Mouse (Mus musculus) hindbrain, embryonic 15.5 days (tissue): ENCODE results near the gene Ccnh. TPM values are rescaled to one million over a fixed set of nuclear protein-coding genes. Genes with fewer than 3 reads are reported as not detected.
"Not testable (repeated sequence)": the region's sequence is repeated elsewhere in the genome, so short reads cannot be mapped to it uniquely, and the experiment has no call there.

Source experiments
- ATAC-seq: fragments of 200-750 bp; cut with Nextera tagmentation; 2 replicates; pipeline ENCODE4 v1.8.0; 2017; ENCODE audit warnings: low read depth, moderate number of reproducible peaks, moderate TSS enrichment; ENCODE audit not compliant: low FRiP score
- H3K27ac ChIP-seq: fragments of 300-500 bp; sonication (generic); replicated peaks from 2 replicates; pipeline ENCODE4 v1.5.1; 2015; ENCODE audit warnings: mild to moderate bottlenecking, inconsistent platforms
- H3K27me3 ChIP-seq: fragments of 300-500 bp; sonication (generic); 2 replicates; pipeline ENCODE4 v1.6.1; 2015; ENCODE audit warnings: control low read depth, inconsistent platforms
- H3K36me3 ChIP-seq: fragments of 300-500 bp; sonication (generic); 2 replicates; pipeline ENCODE4 v1.6.1; 2015; ENCODE audit warnings: control low read depth, inconsistent platforms
- H3K4me1 ChIP-seq: fragments of 300-500 bp; sonication (generic); replicated peaks from 2 replicates; pipeline ENCODE4 v1.6.1; 2015; ENCODE audit warnings: control low read depth, inconsistent platforms
- H3K4me2 ChIP-seq: fragments of 300-500 bp; sonication (generic); 2 replicates; pipeline ENCODE4 v1.6.1; 2015; ENCODE audit warnings: moderate library complexity, mild to moderate bottlenecking, inconsistent platforms
- H3K4me3 ChIP-seq: fragments of 300-500 bp; sonication (generic); 2 replicates; pipeline ENCODE4 v1.5.1; 2015; ENCODE audit warnings: mild to moderate bottlenecking, inconsistent platforms
- H3K9ac ChIP-seq: fragments of 300-500 bp; sonication (generic); 2 replicates; pipeline ENCODE4 v1.6.1; 2015; ENCODE audit warnings: inconsistent platforms
- H3K9me3 ChIP-seq: fragments of 300-500 bp; sonication (generic); 2 replicates; pipeline ENCODE4 v1.6.1; 2016; ENCODE audit warnings: control low read depth, inconsistent platforms
- WGBS: fragments of 180-500 bp; shearing (Covaris S2); methylation state at CpG from one replicate; pipeline ENCODE4 v1.1.7; 2015; 5-methylcytosine and 5-hydroxymethylcytosine counted together
- polyA plus RNA-seq: library from polyadenylated mRNA; unstranded; fragments of >200 nt; fragmentation: Nextera tagmentation; extraction: Ambion mirVana; gene quantifications from 2 replicates; pipeline ENCODE4 v1.2.1, GENCODE M21; 2015

Ccnh gene
- polyA plus RNA-seq: 87.9 and 88.4 TPM in 2 replicates

- peak within 1 kb of the TSS; percentile 64 for H3K4me2 ChIP-seq
- peaks cover 18% of the 10 kb centered on the region for H3K36me3 ChIP-seq
- peak within 1 kb of the TSS; percentile 83 for H3K27ac ChIP-seq
- 2% methylated on average over 44 of the region's 44 CpGs for WGBS
- ATAC-seq: peak; percentile 97
- peak within 1 kb of the TSS; percentile 77 for H3K4me3 ChIP-seq
- no peaks in the 10 kb centered on the region for H3K9me3 ChIP-seq
- H3K4me1 ChIP-seq: peaks cover 14% of the 10 kb centered on the region
- H3K9ac ChIP-seq: peak within 1 kb of the TSS; percentile 68
- no peaks in the 10 kb centered on the region for H3K27me3 ChIP-seq
These were observed at the start of gene Ccnh for GRCm38 (mm10) chr13:85188903-85189643. Ccnh (plus strand) TSS chr13:85189408.

GRCm38 (mm10) chr13:85143361-85143760, 45.8 kb upstream of the Ccnh start:
- not testable (repeated sequence) for ATAC-seq, H3K9ac ChIP-seq, H3K36me3 ChIP-seq, H3K27ac ChIP-seq, H3K9me3 ChIP-seq, H3K4me1 ChIP-seq, H3K4me2 ChIP-seq, H3K27me3 ChIP-seq, H3K4me3 ChIP-seq
- 93% methylated on average over 16 of the region's 16 CpGs for WGBS

GRCm38 (mm10) chr13:85146471-85146870, 42.7 kb upstream of the Ccnh start:
- no peaks in the 10 kb centered on the region for H3K36me3 ChIP-seq
- H3K4me3 ChIP-seq: no peak overlapping the region
- no peak for ATAC-seq
- no peaks in the 10 kb centered on the region for H3K27me3 ChIP-seq
- no peaks in the 10 kb centered on the region for H3K4me1 ChIP-seq
- H3K9me3 ChIP-seq: no peaks in the 10 kb centered on the region
- no peak overlapping the region for H3K27ac ChIP-seq
- no peak overlapping the region for H3K9ac ChIP-seq
- H3K4me2 ChIP-seq: no peak overlapping the region

- Histone ChIP-seq H3K36me3 (no peaks in the 10 kb centered on the region), H3K9ac (no peak overlapping the region), H3K4me3 (no peak overlapping the region), H3K4me2 (no peak overlapping the region), H3K4me1 (no peaks in the 10 kb centered on the region), H3K9me3 (no peaks in the 10 kb centered on the region), H3K27ac (no peak overlapping the region), H3K27me3 (no peaks in the 10 kb centered on the region)
- WGBS: 52% methylated on average over 6 of the region's 6 CpGs
- no peak for ATAC-seq
These were observed 34.5 kb upstream of the Ccnh start for GRCm38 (mm10) chr13:85154746-85155145.

GRCm38 (mm10) chr13:85159971-85160370, 29.2 kb upstream of the Ccnh start:
- H3K9ac ChIP-seq: no peak overlapping the region
- H3K4me2 ChIP-seq: no peak overlapping the region
- no peak overlapping the region for H3K4me3 ChIP-seq
- H3K36me3 ChIP-seq: no peaks in the 10 kb centered on the region
- no peak for ATAC-seq
- H3K9me3 ChIP-seq: no peaks in the 10 kb centered on the region
- no peak overlapping the region for H3K27ac ChIP-seq
- H3K4me1 ChIP-seq: 0 out of 2 replicates have a peak, but pooled peaks cover 3% of the 10 kb centered on the region
- no peaks in the 10 kb centered on the region for H3K27me3 ChIP-seq
- WGBS: 85% methylated on average over 2 of the region's 2 CpGs

GRCm38 (mm10) chr13:85164512-85165124, 24.6 kb upstream of the Ccnh start:
- Histone ChIP-seq H3K4me2 (peak overlapping the region; percentile 47), H3K27ac (peak overlapping the region; percentile 31; the same call in 1 of the 2 replicates), H3K4me1 (0 out of 2 replicates have a peak, but pooled peaks cover 3% of the 10 kb centered on the region), H3K27me3 (no peaks in the 10 kb centered on the region), H3K36me3 (no peaks in the 10 kb centered on the region), H3K4me3 (peak overlapping the region; percentile 17; the same call in 1 of the 2 replicates), H3K9ac (no peak overlapping the region), H3K9me3 (no peaks in the 10 kb centered on the region)
- 24% methylated on average over 4 of the region's 4 CpGs for WGBS
- ATAC-seq: 0 out of 2 replicates have a peak, but pooled peaks have one; percentile 54

GRCm38 (mm10) chr13:85189644-85190121, 475 bp downstream of the Ccnh start:
- H3K9ac ChIP-seq: peak overlapping the region; percentile 68
- WGBS: 2% methylated on average over 17 of the region's 17 CpGs
- H3K4me3 ChIP-seq: peak overlapping the region; percentile 77
- H3K9me3 ChIP-seq: no peaks in the 10 kb centered on the region
- H3K27ac ChIP-seq: peak overlapping the region; percentile 83
- peaks cover 18% of the 10 kb centered on the region for H3K36me3 ChIP-seq
- peaks cover 14% of the 10 kb centered on the region for H3K4me1 ChIP-seq
- H3K27me3 ChIP-seq: no peaks in the 10 kb centered on the region
- H3K4me2 ChIP-seq: peak overlapping the region; percentile 64
- ATAC-seq: peak; percentile 91

- Histone ChIP-seq H3K9ac (no peak overlapping the region), H3K36me3 (peaks cover 18% of the 10 kb centered on the region), H3K27ac (no peak overlapping the region), H3K4me3 (no peak overlapping the region), H3K4me1 (peaks cover 14% of the 10 kb centered on the region), H3K9me3 (no peaks in the 10 kb centered on the region), H3K27me3 (no peaks in the 10 kb centered on the region), H3K4me2 (no peak overlapping the region)
- ATAC-seq: no peak
- 94% methylated on average over 2 of the region's 2 CpGs for WGBS
These were observed 2.0 kb downstream of the Ccnh start for GRCm38 (mm10) chr13:85191253-85191652.

GRCm38 (mm10) chr13:85207493-85207892, 18.3 kb downstream of the Ccnh start:
- Histone ChIP-seq H3K36me3 (peaks cover 32% of the 10 kb centered on the region), H3K27ac (no peak overlapping the region), H3K9ac (no peak overlapping the region), H3K4me2 (no peak overlapping the region), H3K4me3 (no peak overlapping the region), H3K9me3 (no peaks in the 10 kb centered on the region), H3K27me3 (no peaks in the 10 kb centered on the region), H3K4me1 (no peaks in the 10 kb centered on the region)
- 70% methylated on average over 2 of the region's 2 CpGs for WGBS
- ATAC-seq: 0 out of 2 replicates have a peak, but pooled peaks have one; percentile 3

- Histone ChIP-seq H3K36me3 (peaks cover 33% of the 10 kb centered on the region), H3K4me3 (no peak overlapping the region), H3K4me1 (no peaks in the 10 kb centered on the region), H3K27me3 (no peaks in the 10 kb centered on the region), H3K9ac (no peak overlapping the region), H3K4me2 (no peak overlapping the region), H3K9me3 (no peaks in the 10 kb centered on the region), H3K27ac (no peak overlapping the region)
- no peak for ATAC-seq
- 96% methylated on average over 6 of the region's 6 CpGs for WGBS
These were observed 19.4 kb downstream of the Ccnh start for GRCm38 (mm10) chr13:85208656-85209055.

GRCm38 (mm10) chr13:85210353-85210752, 21.1 kb downstream of the Ccnh start:
- Histone ChIP-seq H3K27me3 (no peaks in the 10 kb centered on the region), H3K36me3 (peaks cover 27% of the 10 kb centered on the region), H3K4me3 (no peak overlapping the region), H3K27ac (no peak overlapping the region), H3K4me1 (no peaks in the 10 kb centered on the region), H3K9ac (no peak overlapping the region), H3K4me2 (no peak overlapping the region), H3K9me3 (no peaks in the 10 kb centered on the region)
- 78% methylated on average over 1 of the region's 1 CpGs for WGBS
- ATAC-seq: no peak

- Histone ChIP-seq H3K4me2 (no peak overlapping the region), H3K27me3 (no peaks in the 10 kb centered on the region), H3K9ac (no peak overlapping the region), H3K36me3 (peaks cover 34% of the 10 kb centered on the region), H3K27ac (no peak overlapping the region), H3K4me1 (no peaks in the 10 kb centered on the region), H3K4me3 (no peak overlapping the region), H3K9me3 (no peaks in the 10 kb centered on the region)
- 90% methylated on average over 4 of the region's 4 CpGs for WGBS
- no peak for ATAC-seq
These were observed 29.4 kb downstream of the Ccnh start for GRCm38 (mm10) chr13:85218656-85219055.
